ENCODE assay signal across 9 mouse cellular contexts in genomic region chr6:46961022-46961686, GRCm38 (mm10).
DNase-seq lines count a peak whose midpoint lies in the region; ATAC-seq lines count a peak whose summit lies in the region.
"Had no signal": no experiment of that assay in that cellular context is flagged by ENCODE, and none has a peak within 500 bp of the region (broad histone marks: within the 10 kb centered on the region; RNA-seq: fewer than 3 reads in every experiment).

No protein-coding gene starts in this region.

- no peaks in the 10 kb centered on the region for H3K9me3 ChIP-seq in forebrain, embryonic 13.5 days (replicated peaks)
- H3K9me3 ChIP-seq in hindbrain, embryonic 15.5 days: no peaks in the 10 kb centered on the region

- H3K36me3 ChIP-seq in forebrain, embryonic 13.5 days (ENCODE audit: poor library complexity, severe bottlenecking): no peaks in the 10 kb centered on the region
- no peaks in the 10 kb centered on the region for H3K36me3 ChIP-seq in hindbrain, embryonic 15.5 days

- 35% methylated on average over 10 of the region's 10 CpGs for WGBS in forebrain, embryonic 13.5 days
- WGBS in hindbrain, embryonic 15.5 days: 31% methylated on average over 10 of the region's 10 CpGs

- peak; percentile 50 for DNase-seq in WW6 (ENCODE audit: low read depth, low spot score)
- peak; percentile 69 to 83 for DNase-seq in layer of hippocampus, postnatal 14 days (ENCODE audit: low spot score in 2 of 2)
- DNase-seq in lung, postnatal 10 days: peak; percentile 70
- peak; percentile 77 to 86 for DNase-seq in right cerebral cortex, adult 2 months (ENCODE audit: low spot score in 2 of 2)

- H3K4me2 ChIP-seq in forebrain, embryonic 13.5 days: no peak overlapping the region
- no peak overlapping the region for H3K4me2 ChIP-seq in hindbrain, embryonic 15.5 days

- H3K4me3 ChIP-seq in forebrain, embryonic 13.5 days: no peak overlapping the region
- H3K4me3 ChIP-seq in hindbrain, embryonic 15.5 days: no peak overlapping the region
- H3K4me3 ChIP-seq: myocyte had no signal

- no peak overlapping the region for H3K27ac ChIP-seq in forebrain, embryonic 13.5 days
- no peak overlapping the region for H3K27ac ChIP-seq in hindbrain, embryonic 15.5 days (replicated peaks)

- no peaks in the 10 kb centered on the region for H3K27me3 ChIP-seq in forebrain, embryonic 13.5 days
- no peaks in the 10 kb centered on the region for H3K27me3 ChIP-seq in hindbrain, embryonic 15.5 days

- peak; percentile 92 for ATAC-seq in cerebellum, adult (ENCODE audit: insufficient number of reproducible peaks, low FRiP score, low TSS enrichment)
- peak; percentile 99 for ATAC-seq in forebrain, embryonic 13.5 days
- peak; percentile 93 for ATAC-seq in hindbrain, embryonic 15.5 days (ENCODE audit: low FRiP score, low read depth)
- ATAC-seq in monocyte, adult 5-6 weeks (replicated peaks; ENCODE audit: insufficient number of reproducible peaks, low FRiP score, low TSS enrichment, poor library complexity, severe bottlenecking): no peak

- no peaks in the 10 kb centered on the region for H3K4me1 ChIP-seq in forebrain, embryonic 13.5 days
- H3K4me1 ChIP-seq in hindbrain, embryonic 15.5 days (replicated peaks): no peaks in the 10 kb centered on the region

- no peak overlapping the region for H3K9ac ChIP-seq in forebrain, embryonic 13.5 days
- H3K9ac ChIP-seq in hindbrain, embryonic 15.5 days: no peak overlapping the region
